Mouse (Mus musculus): Measurements from ENCODE around the gene Stox2. TPM values are rescaled to one million over a fixed set of nuclear protein-coding genes. Genes with fewer than 3 reads are reported as not detected.

Gene Stox2
- total and polyA plus RNA-seq, 3 experiments: under 0.01 TPM; not detected in 2

DNA sequence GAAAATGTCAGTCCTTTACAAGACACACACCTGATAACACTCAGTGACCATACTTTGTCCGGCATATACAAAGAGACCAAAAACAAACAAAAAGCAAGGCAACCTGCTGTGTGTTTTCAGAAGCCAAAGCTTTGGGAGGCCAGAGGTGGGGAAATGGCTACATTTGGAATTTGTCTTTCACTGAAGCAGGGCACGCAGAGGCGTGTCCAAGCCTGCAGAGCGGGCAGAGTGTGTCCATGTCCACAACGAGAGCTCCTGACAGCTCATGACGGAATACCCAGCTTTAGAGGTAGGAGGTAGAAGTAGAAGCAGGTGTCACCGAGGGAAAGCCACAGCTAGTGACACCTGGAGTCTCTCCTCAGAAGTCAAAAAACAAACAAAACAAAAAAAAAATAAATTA, 53.2 kb downstream of the Stox2 start:
- TF ChIP-seq TBP (IDR thresholded peaks at IDR 0.05; ENCODE audit: low read depth, low read length) (no peak), MEF2A (IDR thresholded peaks at IDR 0.05; ENCODE audit: extremely low read depth, insufficient replicate concordance, low read depth, low read length, poor library complexity, severe bottlenecking) (no peak), ZMIZ1 (IDR thresholded peaks at IDR 0.05; ENCODE audit: low read depth, low read length) (no peak), EP300 (IDR thresholded peaks at IDR 0.05; ENCODE audit: low read depth in 1 of 2, low read length in 2 of 2) (no peak), NRF1 (IDR thresholded peaks at IDR 0.05; ENCODE audit: insufficient read depth, low read depth, low read length, poor library complexity, severe bottlenecking) (no peak), MAX (IDR thresholded peaks at IDR 0.05; ENCODE audit: low read length) (no peak), MXI1 (IDR thresholded peaks at IDR 0.05; ENCODE audit: low read depth, low read length) (no peak), RCOR1 (IDR thresholded peaks at IDR 0.05; ENCODE audit: low read depth, low read length) (no peak), TCF12 (IDR thresholded peaks at IDR 0.05; ENCODE audit: low read depth, low read length) (no peak), POLR2AphosphoS2 (IDR thresholded peaks at IDR 0.05; ENCODE audit: low read length) (no peak), JUND (IDR thresholded peaks at IDR 0.05; ENCODE audit: low read depth, low read length) (no peak), SMC3 (IDR thresholded peaks at IDR 0.05; ENCODE audit: low read depth, low read length) (no peak)
- Histone ChIP-seq H3K4me1 (ENCODE audit: control insufficient read depth in 1 of 2, insufficient read depth in 2 of 2, low read length in 2 of 2) (no peaks in the 10 kb centered on the region), H3K79me2 (ENCODE audit: control insufficient read depth, insufficient read depth, low read length, poor library complexity) (no peaks in the 10 kb centered on the region), H3K36me3 (ENCODE audit: control insufficient read depth in 1 of 2, insufficient read depth in 2 of 2, low read length in 2 of 2) (no peaks in the 10 kb centered on the region), H3K27ac (ENCODE audit: control insufficient read depth, low read depth, low read length) (no peak overlapping the region), H3K27me3 (ENCODE audit: control insufficient read depth in 1 of 2, insufficient read depth in 2 of 2, low read length in 2 of 2) (no peaks in the 10 kb centered on the region), H3K4me3 (ENCODE audit: control insufficient read depth in 1 of 2, insufficient read depth in 1 of 2, low read depth in 2 of 2, low read length in 2 of 2) (no peak overlapping the region), H3K9ac (ENCODE audit: control insufficient read depth, low read depth, low read length, poor library complexity, severe bottlenecking) (no peak overlapping the region), H3K9me3 (replicated peaks; ENCODE audit: insufficient read depth, low read length) (no peaks in the 10 kb centered on the region)
- DNase-seq (ENCODE audit: low read depth, low spot score): no peak

DNA sequence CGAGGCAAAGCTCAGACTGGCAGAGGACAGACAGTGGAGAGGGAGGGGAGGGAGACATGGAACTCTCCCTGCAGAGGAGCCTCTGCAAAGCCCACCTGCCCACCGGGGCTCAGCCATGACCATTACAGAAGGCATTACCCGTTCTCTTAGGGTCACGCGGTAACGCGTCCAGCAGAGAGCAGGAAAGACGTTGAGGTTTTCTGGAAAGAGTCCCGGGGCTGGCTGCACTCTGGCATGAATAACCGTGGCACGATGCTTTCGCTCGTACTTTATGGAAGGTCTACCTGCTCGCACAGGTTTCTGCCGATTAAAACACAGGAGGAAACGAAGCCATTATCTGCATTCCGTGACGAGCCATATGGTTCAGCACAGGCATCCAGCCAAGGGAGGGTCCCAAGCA, 53.9 kb downstream of the Stox2 start:
- DNase-seq (ENCODE audit: low read depth, low spot score): no peak
- Histone ChIP-seq H3K9ac (ENCODE audit: control insufficient read depth, low read depth, low read length, poor library complexity, severe bottlenecking) (no peak overlapping the region), H3K9me3 (replicated peaks; ENCODE audit: insufficient read depth, low read length) (no peaks in the 10 kb centered on the region), H3K79me2 (ENCODE audit: control insufficient read depth, insufficient read depth, low read length, poor library complexity) (no peaks in the 10 kb centered on the region), H3K4me1 (ENCODE audit: control insufficient read depth in 1 of 2, insufficient read depth in 2 of 2, low read length in 2 of 2) (no peaks in the 10 kb centered on the region), H3K27ac (ENCODE audit: control insufficient read depth, low read depth, low read length) (no peak overlapping the region), H3K27me3 (ENCODE audit: control insufficient read depth in 1 of 2, insufficient read depth in 2 of 2, low read length in 2 of 2) (no peaks in the 10 kb centered on the region), H3K36me3 (ENCODE audit: control insufficient read depth in 1 of 2, insufficient read depth in 2 of 2, low read length in 2 of 2) (no peaks in the 10 kb centered on the region), H3K4me3 (ENCODE audit: control insufficient read depth in 1 of 2, insufficient read depth in 1 of 2, low read depth in 2 of 2, low read length in 2 of 2) (no peak overlapping the region)
- no peak for TF ChIP-seq BHLHE40 (IDR thresholded peaks at IDR 0.05; ENCODE audit: borderline replicate concordance, low read depth, low read length)
- TF ChIP-seq MYB (IDR thresholded peaks at IDR 0.05; ENCODE audit: low read depth, low read length): no peak
- TF ChIP-seq CTCF (IDR thresholded peaks at IDR 0.05 in 2 of 3, conservative IDR thresholded peaks at IDR 0.05 in 1 of 3; ENCODE audit: control insufficient read depth in 1 of 3, insufficient read depth in 1 of 3, low read depth in 2 of 3, low read length in 3 of 3, poor library complexity in 1 of 3, severe bottlenecking in 1 of 3): no peak
- no peak for TF ChIP-seq E2F4 (IDR thresholded peaks at IDR 0.05; ENCODE audit: borderline replicate concordance, low read depth, low read length)
- TF ChIP-seq TAL1 (IDR thresholded peaks at IDR 0.05; ENCODE audit: low read length): no peak
- TF ChIP-seq GABPA (IDR thresholded peaks at IDR 0.05; ENCODE audit: low read depth, low read length): no peak
- TF ChIP-seq CHD1 (IDR thresholded peaks at IDR 0.05; ENCODE audit: low read depth, low read length): no peak
- no peak for TF ChIP-seq USF1 (IDR thresholded peaks at IDR 0.05; ENCODE audit: low read depth, low read length)
- no peak for TF ChIP-seq ZNF384 (IDR thresholded peaks at IDR 0.05; ENCODE audit: low read depth, low read length)
- no peak for TF ChIP-seq NELFE (IDR thresholded peaks at IDR 0.05; ENCODE audit: low read depth, low read length)
- TF ChIP-seq TBP (IDR thresholded peaks at IDR 0.05; ENCODE audit: low read depth, low read length): no peak
- TF ChIP-seq SIN3A (IDR thresholded peaks at IDR 0.05; ENCODE audit: low read length): no peak
- no peak for TF ChIP-seq MYC (IDR thresholded peaks at IDR 0.05; ENCODE audit: low read depth, low read length)
- no peak for TF ChIP-seq POLR2AphosphoS2 (IDR thresholded peaks at IDR 0.05; ENCODE audit: low read length)
- no peak for TF ChIP-seq MAX (IDR thresholded peaks at IDR 0.05; ENCODE audit: low read length)
- no peak for TF ChIP-seq ZMIZ1 (IDR thresholded peaks at IDR 0.05; ENCODE audit: low read depth, low read length)
- TF ChIP-seq GATA1 (IDR thresholded peaks at IDR 0.05; ENCODE audit: low read depth, low read length): no peak

All from MEL (cell line).